In genomic region chr12:38788621-38789020, GRCm38 (mm10) we compare ENCODE assay signal across 8 mouse cellular contexts. TPM values are rescaled to one million over a fixed set of nuclear protein-coding genes. Genes with fewer than 3 reads are reported as not detected.
DNase-seq lines count a peak whose midpoint lies in the region; ATAC-seq and TF ChIP-seq lines count a peak whose summit lies in the region.

No protein-coding gene starts in this region.

- H3K9ac ChIP-seq in hindbrain, postnatal 0 days (replicated peaks; ENCODE audit: low read length), result no peak overlapping the region
- no peak overlapping the region for H3K9ac ChIP-seq in lung, embryonic 14.5 days

- H3K4me2 ChIP-seq in hindbrain, postnatal 0 days (ENCODE audit: low read depth, low read length), result peak overlapping the region; percentile 40
- H3K4me2 ChIP-seq in lung, embryonic 14.5 days, result peak overlapping the region; percentile 33

- TF ChIP-seq CTCF in hindbrain, postnatal 0 days (IDR thresholded peaks at IDR 0.05; ENCODE audit: low read depth), result no peak
- no peak for TF ChIP-seq CTCF in lung, embryonic 14.5 days (IDR thresholded peaks at IDR 0.05; ENCODE audit: low read depth)

- H3K9me3 ChIP-seq in hindbrain, postnatal 0 days (ENCODE audit: low read length), result no peaks in the 10 kb centered on the region
- no peaks in the 10 kb centered on the region for H3K9me3 ChIP-seq in lung, embryonic 14.5 days (ENCODE audit: low read depth, low read length)

- no peaks in the 10 kb centered on the region for H3K4me1 ChIP-seq in hindbrain, postnatal 0 days (ENCODE audit: insufficient read depth, low read length)
- peaks cover 9% of the 10 kb centered on the region for H3K4me1 ChIP-seq in lung, embryonic 14.5 days (ENCODE audit: insufficient read depth)

- H3K36me3 ChIP-seq in hindbrain, postnatal 0 days (ENCODE audit: insufficient read depth, low read length), result no peaks in the 10 kb centered on the region
- no peaks in the 10 kb centered on the region for H3K36me3 ChIP-seq in lung, embryonic 14.5 days (ENCODE audit: insufficient read depth)

- H3K27me3 ChIP-seq in hindbrain, postnatal 0 days (ENCODE audit: insufficient read depth, low read length), result no peaks in the 10 kb centered on the region
- H3K27me3 ChIP-seq in lung, embryonic 14.5 days (ENCODE audit: insufficient read depth, low read length), result no peaks in the 10 kb centered on the region

- H3K27ac ChIP-seq in hindbrain, postnatal 0 days, result peak overlapping the region; percentile 45; the same call in 1 of the 2 replicates
- peak overlapping the region; percentile 61 for H3K27ac ChIP-seq in lung, embryonic 14.5 days (ENCODE audit: low read depth)

- DNase-seq in adrenal gland, postnatal 10 days, result peak; percentile 12
- no peak for DNase-seq in adrenal gland, postnatal 4 days (ENCODE audit: low spot score in 2 of 2)
- peak; percentile 4 for DNase-seq in right cerebral cortex, postnatal 4 days
- no peak for DNase-seq in right cerebral cortex, postnatal 36 days (ENCODE audit: low spot score in 2 of 2)
- DNase-seq in gastrocnemius, postnatal 10 days, result peak; percentile 5
- DNase-seq in hindbrain, postnatal 0 days (ENCODE audit: low spot score), result peak; percentile 16
- peak; percentile 83 for DNase-seq in lung, embryonic 14.5 days

- H3K4me3 ChIP-seq in hindbrain, postnatal 0 days (ENCODE audit: low read length), result no peak overlapping the region
- H3K4me3 ChIP-seq in lung, embryonic 14.5 days (ENCODE audit: low read depth, low read length), result no peak overlapping the region

- ATAC-seq in hindbrain, postnatal 0 days, result peak; percentile 69
- ATAC-seq in lung, embryonic 14.5 days (ENCODE audit: insufficient read depth), result peak; percentile 93
- ATAC-seq in monocyte, adult 5-6 weeks (replicated peaks; ENCODE audit: insufficient number of reproducible peaks, low FRiP score, low TSS enrichment, poor library complexity, severe bottlenecking), result no peak

- 41% methylated on average over 6 of the region's 6 CpGs for WGBS in hindbrain, postnatal 0 days
- 15% methylated on average over 6 of the region's 6 CpGs for WGBS in lung, embryonic 14.5 days

RNA-seq across cellular contexts. Expression of gene Etv1, which starts 9.4 kb away (rescaled TPM):
- 10 to 100 TPM; 33.4 to 42.8 TPM for total RNA-seq in adrenal gland, postnatal 10 days (2021)
- 10 to 100 TPM; 55.2 to 62.7 TPM for total RNA-seq in adrenal gland, postnatal 4 days (2021)
- 1 to 10 TPM; 8.5 to 8.6 TPM for total RNA-seq in gastrocnemius, postnatal 10 days (2021)
- total RNA-seq in hindbrain, postnatal 0 days (2014; rRNA removed), result 19.0 and 19.3 TPM in 2 replicates
- polyA plus RNA-seq in hindbrain, postnatal 0 days (2015; fragmentation: Nextera tagmentation; extraction: Ambion mirVana), result 24.5 and 27.1 TPM in 2 replicates
- 33.9 and 39.0 TPM in 2 replicates for polyA plus RNA-seq in lung, embryonic 14.5 days (2014; fragmentation: Nextera tagmentation; extraction: Ambion mirVana)
- 0.21 TPM in 1 of 3 replicates, not detected in the others for total RNA-seq in monocyte, adult 5-6 weeks (2017)

Comparison
In these comparisons a context has a peak if more than half of its experiments do, and no peak if none do; other contexts are left out.
1. DNase-seq: peak in adrenal gland, postnatal 10 days (single experiment), right cerebral cortex, postnatal 4 days (single experiment), gastrocnemius, postnatal 10 days (single experiment), hindbrain, postnatal 0 days (single experiment) and lung, embryonic 14.5 days (single experiment); none in adrenal gland, postnatal 4 days (0 of 2) and right cerebral cortex, postnatal 36 days (0 of 2).